Mouse (Mus musculus) adrenal gland, postnatal 36 days (tissue): ENCODE results near the gene Retreg3. TPM values are rescaled to one million over a fixed set of nuclear protein-coding genes. Genes with fewer than 3 reads are reported as not detected.

Experiments
- DNase-seq, 2 experiments: peaks; one replicate each; pipeline ENCODE4 v3.0.0; 2021; ENCODE audit warnings: mixed read lengths in 1 of 2
- microRNA-seq: library from miRNA; unstranded; fragments of <30 nt; microRNA quantifications from one replicate; pipeline ENCODE4 v1.2.0, GENCODE M21; 2021
- total RNA-seq, 2 experiments: library from RNA; stranded (reverse); gene quantifications; 2 replicates each; pipeline ENCODE4 v1.2.3; 2021

The Retreg3 gene
- total RNA-seq, 2 experiments from 2014 or later: 53.2 to 57.2 TPM

DNA sequence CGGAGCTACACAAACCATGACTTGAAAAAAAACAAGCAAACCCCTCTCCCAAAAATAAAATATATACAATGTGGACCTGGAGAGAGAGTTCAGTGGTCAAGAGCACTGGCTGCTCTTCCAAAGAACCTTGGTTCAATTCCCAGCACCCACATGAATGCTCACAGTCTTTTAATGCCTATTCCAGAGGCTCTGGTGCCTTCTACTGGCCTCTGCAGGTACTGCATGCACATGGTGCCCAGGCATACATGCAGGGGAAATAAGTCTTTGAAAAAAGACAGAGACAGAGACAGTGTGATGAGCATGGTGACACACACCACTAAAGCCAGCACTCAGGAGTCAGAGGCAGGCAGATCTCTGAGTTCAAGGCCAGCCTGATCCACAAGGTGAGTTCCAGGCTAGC, 65.7 kb downstream of the Retreg3 start:
- DNase-seq: no peak

DNA sequence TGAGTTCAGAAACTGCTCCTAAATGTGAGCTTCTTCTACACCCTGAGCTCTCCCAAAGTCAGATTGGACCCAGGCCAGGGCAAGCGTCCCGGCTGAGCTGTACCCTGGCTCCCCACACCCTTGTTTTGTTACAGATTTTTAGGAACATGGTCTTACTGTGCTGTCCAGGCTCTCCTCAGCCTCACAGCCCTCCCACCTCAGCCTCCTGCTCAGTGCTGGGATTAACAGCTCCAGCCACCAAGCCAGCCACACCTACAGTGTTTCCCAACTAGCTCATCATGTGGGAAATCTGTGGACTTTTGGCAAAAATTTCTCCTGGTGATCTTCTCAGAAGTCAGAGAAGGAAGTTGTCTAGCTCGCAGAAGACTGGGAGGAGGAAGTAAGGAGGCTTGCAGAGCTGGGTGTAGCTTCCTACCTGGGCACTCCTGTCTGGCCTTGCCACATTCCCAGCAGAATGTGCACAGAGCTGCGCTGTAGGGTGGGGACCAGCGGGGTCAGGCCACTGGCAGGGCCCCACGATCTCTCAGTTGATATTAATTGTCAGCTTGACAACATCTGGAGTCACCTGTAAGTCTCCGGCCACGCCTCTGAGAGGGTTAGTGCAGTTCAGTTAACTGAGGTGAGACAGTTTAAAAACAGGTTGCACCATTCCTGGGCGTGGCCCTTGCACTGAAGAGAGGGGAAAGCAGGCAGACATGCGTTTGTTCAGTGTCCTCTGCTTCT, 66.8 kb downstream of the Retreg3 start:
- peak in 1 of 2 experiments; percentile 42 for DNase-seq

DNA sequence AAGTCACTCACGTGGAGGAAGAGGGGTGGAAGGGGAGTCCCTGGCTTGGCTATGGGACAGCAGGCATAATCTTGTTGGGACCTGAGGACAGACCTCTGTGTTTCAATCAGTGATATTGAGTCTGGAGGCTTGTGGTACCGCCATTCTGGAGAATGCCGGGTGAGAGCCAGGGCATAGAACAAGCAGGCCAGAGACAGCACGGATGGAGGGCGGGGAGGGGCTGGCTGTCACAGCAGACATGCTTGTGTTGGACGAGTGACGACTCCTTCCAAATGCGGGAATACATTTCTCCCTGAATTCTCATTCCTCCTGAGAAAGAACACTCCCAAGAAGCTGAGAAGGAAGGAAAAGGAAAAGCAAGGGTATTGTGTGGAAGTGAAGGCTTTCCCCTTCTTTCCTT, 68.1 kb downstream of the Retreg3 start:
- DNase-seq: no peak

DNA sequence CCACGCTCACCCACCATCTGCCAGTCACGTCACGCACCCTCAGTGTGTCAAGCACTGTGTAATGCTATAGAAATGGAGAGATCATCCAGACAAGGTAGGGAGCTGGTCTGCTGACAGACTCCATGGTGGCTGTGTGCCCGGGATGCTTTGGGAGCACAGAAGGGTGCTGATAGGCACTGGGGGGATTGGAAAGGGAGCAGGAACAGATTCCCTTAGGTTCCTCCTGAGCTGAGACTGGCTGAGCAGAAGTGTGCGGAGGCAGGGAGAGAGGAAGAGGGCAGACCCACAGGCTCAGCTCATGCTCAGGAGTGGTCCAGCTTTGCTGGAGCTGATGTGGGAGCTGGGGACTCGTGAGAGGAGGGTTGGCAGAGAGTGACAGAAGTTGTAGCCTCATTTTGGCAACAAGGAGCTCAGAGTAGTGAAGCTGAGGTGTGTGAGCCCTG, 68.6 kb downstream of the Retreg3 start:
- no peak for DNase-seq

DNA sequence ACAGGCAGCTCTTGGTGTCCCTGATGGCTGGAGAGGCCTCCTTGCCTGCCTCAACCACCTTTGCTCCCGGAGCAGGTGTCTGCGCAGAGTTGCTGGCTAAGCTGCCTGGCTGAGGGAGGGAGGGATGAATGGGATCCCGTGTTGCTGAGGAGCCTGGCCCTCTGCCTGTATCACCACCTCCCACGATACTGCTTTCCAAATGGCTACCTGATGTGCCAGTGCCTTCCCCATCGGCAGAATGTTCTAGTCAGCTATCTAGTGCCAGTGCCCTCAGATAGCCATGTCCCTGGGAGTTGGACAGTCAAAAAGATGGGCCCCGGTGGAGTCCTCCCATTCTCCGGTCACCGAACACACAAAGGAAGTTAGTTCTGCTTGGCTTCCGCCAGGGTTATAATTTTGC, 69.3 kb downstream of the Retreg3 start:
- DNase-seq: no peak

DNA sequence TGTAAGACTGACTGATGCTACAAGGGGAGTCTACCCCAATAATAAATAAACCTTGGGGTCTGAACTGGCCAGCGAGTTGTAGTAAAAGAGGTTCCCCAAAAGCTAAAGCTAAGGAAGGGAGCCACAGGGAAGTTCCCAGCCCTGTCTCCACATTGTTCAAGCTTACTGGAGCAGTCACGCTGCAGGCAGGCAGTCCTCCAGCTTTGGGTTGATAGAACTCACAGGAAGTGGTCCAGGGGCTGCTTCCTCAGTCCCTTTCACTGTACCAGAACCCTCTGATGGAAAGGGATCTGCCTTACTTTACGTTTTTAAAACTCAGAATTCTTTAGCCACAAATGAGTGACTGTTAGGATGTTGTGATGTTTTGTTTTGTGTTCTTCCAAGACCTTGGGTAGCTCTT, 72.2 kb downstream of the Retreg3 start:
- DNase-seq: no peak

DNA sequence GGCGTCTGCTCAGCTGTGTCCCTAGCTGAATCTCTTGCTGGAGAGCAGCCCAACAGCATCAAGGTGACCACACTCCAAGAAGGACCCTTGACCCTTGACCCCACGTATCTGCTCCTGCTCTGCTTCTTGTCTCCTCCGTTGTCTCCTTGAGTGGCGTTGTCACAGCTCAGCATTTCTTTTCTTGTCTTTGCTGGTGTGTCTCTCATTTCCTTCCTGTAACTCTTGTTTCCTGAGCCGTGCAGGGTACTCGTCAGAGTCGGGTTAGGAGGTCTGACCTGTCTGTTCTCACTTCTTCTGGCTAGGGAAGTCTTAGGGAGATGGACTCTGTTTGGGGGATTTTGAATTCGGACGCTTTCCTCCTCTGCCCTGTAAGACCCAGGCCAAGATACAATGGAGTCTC, 73.3 kb downstream of the Retreg3 start:
- DNase-seq: no peak

Small RNA genes within 50 kb of the gene (microRNA-seq; reads per million reads assigned to microRNA genes)
- gene Gm27626: not detected

Other genes starting within 250 kb of the Retreg3 start
- gene Stat3, start 180.4 kb downstream of the Retreg3 start, total RNA-seq: 100 to 1,000 TPM in 1 of 2 experiments, 10 to 100 TPM in 1; 74.2 to 109 TPM
- gene Cavin1, start 149.0 kb downstream of the Retreg3 start, total RNA-seq: 100 to 1,000 TPM; 307 to 340 TPM
- 100 to 1,000 TPM; 122 to 148 TPM for gene Atp6v0a1, start 110.4 kb downstream of the Retreg3 start, total RNA-seq
- gene Naglu, start 49.9 kb downstream of the Retreg3 start, total RNA-seq: 10 to 100 TPM; 36.3 to 47.0 TPM
- 1 to 10 TPM; 1.5 to 3.3 TPM for gene Hsd17b1, start 41.5 kb downstream of the Retreg3 start, total RNA-seq
- gene Coasy, start 37.3 kb downstream of the Retreg3 start, total RNA-seq: 100 to 1,000 TPM in 1 of 2 experiments, 10 to 100 TPM in 1; 71.3 to 111 TPM
- 10 to 100 TPM; 50.1 to 63.1 TPM for gene Mlx, start 32.6 kb downstream of the Retreg3 start, total RNA-seq
- gene Psmc3ip, start 24.5 kb downstream of the Retreg3 start, total RNA-seq: 1 to 10 TPM; 5.8 to 6.6 TPM
- gene Tubg1, start within 50 bp of the Retreg3 start, total RNA-seq: 10 to 100 TPM; 41.3 to 42.7 TPM
- 1 to 10 TPM; 5.9 to 7.0 TPM for gene Tubg2, start 36.0 kb upstream of the Retreg3 start, total RNA-seq
- 1 to 10 TPM; 4.6 to 4.9 TPM for gene Cntnap1, start 50.6 kb upstream of the Retreg3 start, total RNA-seq
- gene Plekhh3, start 51.5 kb upstream of the Retreg3 start, total RNA-seq: 10 to 100 TPM; 21.5 to 30.0 TPM
- gene Ccr10, start 55.5 kb upstream of the Retreg3 start, total RNA-seq: under 1 TPM in 1 of 2 experiments, not detected in 1; 0.43 TPM
- gene Ezh1, start 106.6 kb upstream of the Retreg3 start, total RNA-seq: 10 to 100 TPM; 30.0 to 37.7 TPM
- 10 to 100 TPM; 39.5 to 61.8 TPM for gene Ramp2, start 126.1 kb upstream of the Retreg3 start, total RNA-seq
- 100 to 1,000 TPM in 1 of 2 experiments, 10 to 100 TPM in 1; 90.6 to 121 TPM for gene Vps25, start 133.8 kb upstream of the Retreg3 start, total RNA-seq
- gene Wnk4, start 140.7 kb upstream of the Retreg3 start, total RNA-seq: 1 to 10 TPM; 1.5 to 2.5 TPM
- gene Cntd1, start 159.1 kb upstream of the Retreg3 start, total RNA-seq: under 1 TPM; 0.23 to 0.26 TPM
- 10 to 100 TPM; 69.2 to 75.4 TPM for gene Coa3, start 159.2 kb upstream of the Retreg3 start, total RNA-seq
- 100 to 1,000 TPM; 150 to 159 TPM for gene Becn1, start 182.4 kb upstream of the Retreg3 start, total RNA-seq
- gene Psme3, start 196.3 kb upstream of the Retreg3 start, total RNA-seq: 100 to 1,000 TPM; 122 to 145 TPM
- 1 to 10 TPM; 4.6 to 7.1 TPM for gene Aoc2, start 205.2 kb upstream of the Retreg3 start, total RNA-seq
- gene Aoc3, start 210.7 kb upstream of the Retreg3 start, total RNA-seq: 10 to 100 TPM; 40.4 to 67.8 TPM
- gene G6pc, start 247.7 kb upstream of the Retreg3 start, total RNA-seq: 1 to 10 TPM; 2.9 to 6.4 TPM